Comparison of ENCODE assay signal across 17 mouse cellular contexts in the genomic region with DNA sequence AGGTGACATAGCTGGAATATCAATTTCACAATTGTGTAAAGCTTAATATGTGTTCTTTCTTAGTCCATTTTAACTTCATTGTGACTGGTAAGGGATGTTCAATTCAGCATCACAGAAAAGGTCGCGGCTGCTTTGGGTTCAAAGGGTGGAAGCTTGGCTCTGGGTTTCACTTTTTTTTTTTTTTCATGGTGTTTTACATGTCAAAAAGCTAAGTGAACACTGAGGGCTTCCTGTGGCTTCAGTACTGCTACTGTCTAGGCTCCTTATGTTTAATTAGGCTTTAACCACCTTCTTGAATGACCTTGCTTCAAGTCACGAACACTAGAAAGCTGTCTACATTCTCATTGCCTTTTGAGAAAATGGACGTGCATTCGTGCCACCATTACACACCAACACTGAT.
"Had no signal": no experiment of that assay in that cellular context is flagged by ENCODE, and none has a peak within 500 bp of the region (broad histone marks: within the 10 kb centered on the region; RNA-seq: fewer than 3 reads in every experiment).

No protein-coding gene starts in this region.

- H3K9me3 ChIP-seq: midbrain, embryonic 10.5 days; midbrain, embryonic 12.5 days; neural tube, embryonic 13.5 days; neural tube, embryonic 15.5 days had no signal

- H3K4me3 ChIP-seq: midbrain, embryonic 10.5 days; midbrain, embryonic 12.5 days; myocyte; neural tube, embryonic 13.5 days; neural tube, embryonic 15.5 days had no signal

- H3K4me1 ChIP-seq: midbrain, embryonic 12.5 days; neural tube, embryonic 15.5 days had no signal

- H3K27ac ChIP-seq: midbrain, embryonic 10.5 days; midbrain, embryonic 12.5 days; neural tube, embryonic 13.5 days; neural tube, embryonic 15.5 days had no signal

- DNase-seq: lung, adult 18-20 months; lung, embryonic 14.5 days; lung, postnatal 10 days; lung, postnatal 4 days; retina, postnatal 1 day; right cerebral cortex, adult 18-20 months; right cerebral cortex, postnatal 25 days; right cerebral cortex, postnatal 4 days; spleen, adult 18-20 months; thymus, adult 18-20 months; thymus, postnatal 14 days; thymus, postnatal 36 days had no signal

- H3K9ac ChIP-seq: lung, embryonic 14.5 days; midbrain, embryonic 12.5 days; neural tube, embryonic 13.5 days; neural tube, embryonic 15.5 days had no signal
